Mouse (Mus musculus): Measurements from ENCODE around the gene Slc27a2. TPM values are rescaled to one million over a fixed set of nuclear protein-coding genes. Genes with fewer than 3 reads are reported as not detected.
"Not testable (repeated sequence)": the region's sequence is repeated elsewhere in the genome, so short reads cannot be mapped to it uniquely, and the experiment has no call there.

The Slc27a2 gene
- 5.2 and 8.8 TPM in 2 replicates for polyA plus RNA-seq (2016; fragmentation: Nextera tagmentation; extraction: Ambion mirVana)

DNA sequence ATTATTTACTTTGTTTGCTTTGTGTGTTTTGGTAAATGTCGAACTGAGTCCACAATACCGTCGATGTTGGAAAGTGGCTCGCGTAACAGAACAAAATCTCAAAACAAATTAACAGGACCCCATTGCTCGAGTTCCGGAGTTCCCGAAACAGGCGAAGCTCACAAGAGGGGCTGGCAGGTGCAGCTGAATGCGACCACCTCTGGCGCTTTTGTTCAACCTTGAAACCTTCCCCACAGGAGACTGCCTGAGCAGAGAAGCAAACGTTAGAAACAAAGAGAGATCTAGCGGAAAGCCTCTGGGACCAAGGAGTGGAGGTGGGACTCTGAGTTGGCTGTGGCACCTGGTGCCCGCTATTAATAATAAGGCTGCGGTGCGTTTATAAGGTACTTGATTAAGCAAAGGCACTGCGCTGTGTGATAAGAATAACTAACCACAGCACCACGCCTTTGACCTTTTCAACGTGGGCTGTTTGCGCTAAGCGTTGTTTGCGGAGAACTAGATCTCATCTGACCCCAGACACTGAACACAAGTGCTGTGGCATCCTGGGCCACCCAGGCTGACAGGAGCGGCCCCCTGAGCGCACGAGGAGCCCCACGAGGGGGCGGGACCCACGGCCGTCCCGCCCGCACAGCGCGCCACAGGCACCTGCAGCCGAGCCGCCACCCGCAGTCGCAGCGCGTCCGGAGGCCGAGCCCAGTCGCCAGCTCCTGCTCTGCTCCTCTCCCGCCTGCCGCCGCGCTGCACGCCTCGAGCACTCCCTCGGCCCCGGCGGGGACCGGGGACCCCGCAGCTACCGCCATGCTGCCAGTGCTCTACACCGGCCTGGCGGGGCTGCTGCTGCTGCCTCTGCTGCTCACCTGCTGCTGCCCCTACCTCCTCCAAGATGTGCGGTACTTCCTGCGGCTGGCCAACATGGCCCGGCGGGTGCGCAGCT lies at the start of gene Slc27a2:
TSS of gene Slc27a2 (plus strand) at position 51 of the 934 bp plus-strand sequence.
- H3K4me2 ChIP-seq, result peak within 1 kb of the TSS; percentile 98
- no peak within 1 kb of the TSS; the same call in 1 of the 2 replicates for H3K27ac ChIP-seq
- H3K4me3 ChIP-seq (replicated peaks), result peak within 1 kb of the TSS; percentile 63

GRCm38 (mm10) chr2:126505156-126505555 lies 47.1 kb upstream of the Slc27a2 start:
- H3K27ac ChIP-seq, result no peak overlapping the region
- no peaks in the 10 kb centered on the region for H3K36me3 ChIP-seq (replicated peaks)
- no peak overlapping the region for H3K4me3 ChIP-seq (replicated peaks)
- no peaks in the 10 kb centered on the region for H3K4me1 ChIP-seq
- no peaks in the 10 kb centered on the region for H3K9me3 ChIP-seq
- H3K4me2 ChIP-seq, result no peak overlapping the region
- no peak overlapping the region for H3K9ac ChIP-seq
- ATAC-seq (ENCODE audit: low FRiP score), result no peak
- 87% methylated on average over 1 of the region's 1 CpGs for WGBS
- H3K27me3 ChIP-seq, result no peaks in the 10 kb centered on the region

More for the DNA sequence above, at the start of gene Slc27a2:
- Histone ChIP-seq H3K9ac (peak within 1 kb of the TSS; percentile 63), H3K27me3 (peaks cover 52% of the 10 kb centered on the region), H3K4me1 (peaks cover 14% of the 10 kb centered on the region), H3K36me3 (replicated peaks) (no peaks in the 10 kb centered on the region), H3K9me3 (no peaks in the 10 kb centered on the region)
- WGBS, result under 1% methylated on average over 61 of the region's 61 CpGs
- peak; percentile 88 for ATAC-seq (ENCODE audit: low FRiP score)

- WGBS, result 92% methylated on average over 5 of the region's 5 CpGs
- Histone ChIP-seq H3K27ac (no peak overlapping the region), H3K4me2 (no peak overlapping the region), H3K9me3 (no peaks in the 10 kb centered on the region), H3K4me1 (no peaks in the 10 kb centered on the region), H3K4me3 (replicated peaks) (no peak overlapping the region), H3K9ac (no peak overlapping the region), H3K36me3 (replicated peaks) (no peaks in the 10 kb centered on the region), H3K27me3 (no peaks in the 10 kb centered on the region)
- ATAC-seq (ENCODE audit: low FRiP score), result no peak
Measured at GRCm38 (mm10) chr2:126507477-126507876, 44.7 kb upstream of the Slc27a2 start.

GRCm38 (mm10) chr2:126508228-126508627 lies 44.0 kb upstream of the Slc27a2 start:
- Histone ChIP-seq H3K9me3 (no peaks in the 10 kb centered on the region), H3K9ac (no peak overlapping the region), H3K27ac (no peak overlapping the region), H3K36me3 (replicated peaks) (no peaks in the 10 kb centered on the region), H3K4me1 (no peaks in the 10 kb centered on the region), H3K4me2 (no peak overlapping the region), H3K27me3 (no peaks in the 10 kb centered on the region), H3K4me3 (replicated peaks) (no peak overlapping the region)
- 82% methylated on average over 1 of the region's 1 CpGs for WGBS
- ATAC-seq (ENCODE audit: low FRiP score), result no peak

DNA sequence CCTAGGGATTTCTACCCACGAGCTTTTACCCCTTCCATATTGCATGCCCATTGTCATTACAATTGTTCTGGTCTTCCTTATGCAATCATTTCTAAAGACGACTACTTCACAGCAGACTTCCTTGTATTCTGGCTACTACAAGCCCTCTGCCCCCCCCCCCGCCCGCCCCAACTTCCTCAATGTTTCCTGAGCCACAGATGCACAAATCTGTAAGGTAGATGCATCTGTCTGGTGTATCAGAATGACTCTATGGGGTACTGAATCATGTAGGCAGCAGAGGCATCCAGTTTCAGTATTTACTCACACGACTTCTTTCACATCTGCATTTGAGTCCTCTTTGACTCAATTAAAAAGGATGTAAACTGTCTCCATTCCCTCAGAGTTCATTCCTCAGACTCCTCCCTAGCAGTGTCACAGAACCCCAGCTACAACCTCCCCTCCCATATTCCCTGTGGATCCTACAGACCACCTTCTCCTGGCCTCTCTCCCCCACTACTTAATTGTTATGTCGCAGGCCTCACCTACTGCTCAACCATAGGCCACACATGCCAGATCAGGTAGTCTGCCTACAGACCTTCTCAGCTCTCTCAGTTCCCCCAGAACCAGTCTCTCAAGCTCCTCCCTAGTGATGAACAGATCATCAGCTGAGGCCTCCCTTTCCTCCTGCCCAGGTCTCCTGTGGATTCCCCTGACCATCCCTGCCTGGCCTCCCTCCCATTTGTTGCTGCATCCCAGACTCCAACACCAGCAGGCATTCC lies 37.0 kb upstream of the Slc27a2 start:
- H3K36me3 ChIP-seq (replicated peaks), result no peaks in the 10 kb centered on the region
- no peaks in the 10 kb centered on the region for H3K27me3 ChIP-seq
- no peak for ATAC-seq (ENCODE audit: low FRiP score)
- whole genome bisulfite sequencing, result 78% methylated on average over 6 of the region's 6 CpGs
- H3K4me2 ChIP-seq, result no peak overlapping the region
- no peaks in the 10 kb centered on the region for H3K4me1 ChIP-seq
- no peak overlapping the region for H3K4me3 ChIP-seq (replicated peaks)
- no peak overlapping the region for H3K27ac ChIP-seq
- H3K9me3 ChIP-seq, result no peaks in the 10 kb centered on the region
- no peak overlapping the region for H3K9ac ChIP-seq

GRCm38 (mm10) chr2:126519872-126520581 lies 32.2 kb upstream of the Slc27a2 start:
- no peak overlapping the region for H3K4me3 ChIP-seq (replicated peaks)
- ATAC-seq (ENCODE audit: low FRiP score), result no peak
- no peaks in the 10 kb centered on the region for H3K27me3 ChIP-seq
- H3K4me1 ChIP-seq, result no peaks in the 10 kb centered on the region
- no peaks in the 10 kb centered on the region for H3K36me3 ChIP-seq (replicated peaks)
- no peak overlapping the region for H3K9ac ChIP-seq
- WGBS, result 90% methylated on average over 11 of the region's 11 CpGs
- no peak overlapping the region for H3K27ac ChIP-seq
- H3K9me3 ChIP-seq, result no peaks in the 10 kb centered on the region
- no peak overlapping the region for H3K4me2 ChIP-seq

DNA sequence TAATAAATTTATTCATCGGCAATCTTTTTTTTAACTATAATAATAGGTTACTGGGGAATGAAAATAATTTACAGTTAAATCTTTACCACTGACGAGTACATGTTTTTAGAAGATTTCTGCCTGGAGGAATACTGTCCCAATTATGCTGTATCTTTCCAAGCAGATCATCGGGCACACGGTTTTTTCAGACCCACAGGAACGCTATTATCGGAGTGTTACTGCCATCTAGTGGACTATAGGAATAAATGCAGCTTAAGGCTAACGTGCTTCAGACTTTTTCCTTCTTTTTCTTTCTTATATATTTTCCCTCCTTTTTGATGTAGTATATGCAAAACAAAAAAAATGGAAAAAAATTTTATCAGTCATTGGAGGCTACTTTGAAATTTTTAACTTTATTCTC lies 31.4 kb upstream of the Slc27a2 start:
- Histone ChIP-seq H3K4me1 (no peaks in the 10 kb centered on the region), H3K4me2 (no peak overlapping the region), H3K27ac (no peak overlapping the region), H3K4me3 (replicated peaks) (no peak overlapping the region), H3K27me3 (no peaks in the 10 kb centered on the region), H3K36me3 (replicated peaks) (no peaks in the 10 kb centered on the region), H3K9me3 (no peaks in the 10 kb centered on the region), H3K9ac (no peak overlapping the region)
- 0 out of 2 replicates have a peak, but pooled peaks have one; percentile 30 for ATAC-seq (ENCODE audit: low FRiP score)
- 14% methylated on average over 7 of the region's 7 CpGs for WGBS

- no peak overlapping the region for H3K4me2 ChIP-seq
Measured at GRCm38 (mm10) chr2:126521471-126521870, 30.7 kb upstream of the Slc27a2 start.

GRCm38 (mm10) chr2:126522056-126522455 lies 30.2 kb upstream of the Slc27a2 start:
- Histone ChIP-seq H3K9ac (no peak overlapping the region), H3K36me3 (replicated peaks) (no peaks in the 10 kb centered on the region), H3K9me3 (no peaks in the 10 kb centered on the region), H3K4me2 (no peak overlapping the region), H3K27me3 (no peaks in the 10 kb centered on the region), H3K4me1 (no peaks in the 10 kb centered on the region), H3K4me3 (replicated peaks) (no peak overlapping the region), H3K27ac (no peak overlapping the region)
- ATAC-seq (ENCODE audit: low FRiP score), result no peak
- 72% methylated on average over 8 of the region's 8 CpGs for WGBS

More at GRCm38 (mm10) chr2:126521471-126521870, 30.7 kb upstream of the Slc27a2 start:
- no peak overlapping the region for H3K4me3 ChIP-seq (replicated peaks)
- H3K4me1 ChIP-seq, result no peaks in the 10 kb centered on the region
- no peaks in the 10 kb centered on the region for H3K36me3 ChIP-seq (replicated peaks)
- no peak for ATAC-seq (ENCODE audit: low FRiP score)
- H3K27me3 ChIP-seq, result no peaks in the 10 kb centered on the region
- no peak overlapping the region for H3K27ac ChIP-seq
- 85% methylated on average over 10 of the region's 10 CpGs for WGBS
- no peak overlapping the region for H3K9ac ChIP-seq
- no peaks in the 10 kb centered on the region for H3K9me3 ChIP-seq

GRCm38 (mm10) chr2:126523101-126523745 lies 29.0 kb upstream of the Slc27a2 start:
- 64% methylated on average over 5 of the region's 5 CpGs for WGBS
- ATAC-seq (ENCODE audit: low FRiP score); H3K27ac ChIP-seq; H3K4me2 ChIP-seq; H3K9me3 ChIP-seq; H3K9ac ChIP-seq; H3K27me3 ChIP-seq; H3K4me3 ChIP-seq (replicated peaks); H3K4me1 ChIP-seq; H3K36me3 ChIP-seq (replicated peaks): not testable (repeated sequence)

- no peaks in the 10 kb centered on the region for H3K9me3 ChIP-seq
- H3K4me2 ChIP-seq, result no peak overlapping the region
- no peak overlapping the region for H3K9ac ChIP-seq
- ATAC-seq (ENCODE audit: low FRiP score), result no peak
- no peaks in the 10 kb centered on the region for H3K36me3 ChIP-seq (replicated peaks)
- no peak overlapping the region for H3K27ac ChIP-seq
- no peak overlapping the region for H3K4me3 ChIP-seq (replicated peaks)
- H3K27me3 ChIP-seq, result no peaks in the 10 kb centered on the region
- H3K4me1 ChIP-seq, result no peaks in the 10 kb centered on the region
- 96% methylated on average over 2 of the region's 2 CpGs for WGBS
Measured at GRCm38 (mm10) chr2:126524271-126524670, 27.9 kb upstream of the Slc27a2 start.
